Mouse (Mus musculus): ENCODE results near the gene Myo9a. TPM values are rescaled to one million over a fixed set of nuclear protein-coding genes. Genes with fewer than 3 reads are reported as not detected.
A peak's percentile ranks its signal among the peaks of the same experiment; 100 is the strongest.

The Myo9a gene
- total and polyA plus RNA-seq, 3 experiments: 0.82 to 35.7 (median 27.4) TPM

GRCm38 (mm10) chr9:59718237-59718636, 32.5 kb upstream of the Myo9a start:
- Histone ChIP-seq H3K9me3 (replicated peaks) (no peaks in the 10 kb centered on the region), H3K36me3 (replicated peaks) (no peaks in the 10 kb centered on the region), H3K4me1 (ENCODE audit: insufficient read depth, low read depth, low read length) (peaks cover 3% of the 10 kb centered on the region; the same call in 1 of the 2 replicates), H3K27me3 (ENCODE audit: insufficient read depth, low read length) (peaks cover 39% of the 10 kb centered on the region), H3K4me3 (ENCODE audit: low read depth, low read length) (no peak overlapping the region)
- DNase-seq (ENCODE audit: low spot score) (no peak), ATAC-seq (ENCODE audit: extremely low read depth, insufficient number of reproducible peaks, low FRiP score, poor library complexity, severe bottlenecking) (no peak)
- TF ChIP-seq TAL1 (conservative IDR thresholded peaks at IDR 0.05; ENCODE audit: low read depth, low read length): no peak
- no peak for TF ChIP-seq GATA1 (IDR thresholded peaks at IDR 0.05; ENCODE audit: borderline replicate concordance, low read length)
- no peak for TF ChIP-seq POLR2AphosphoS5 (IDR thresholded peaks at IDR 0.05; ENCODE audit: insufficient replicate concordance, low read depth, low read length)
- TF ChIP-seq CTCF (IDR thresholded peaks at IDR 0.05; ENCODE audit: low read depth, low read length): no peak
- no peak for TF ChIP-seq GATA2 (IDR thresholded peaks at IDR 0.05; ENCODE audit: borderline replicate concordance, low read depth, low read length)

- Histone ChIP-seq H3K4me1 (ENCODE audit: insufficient read depth, low read depth, low read length) (peaks cover 10% of the 10 kb centered on the region; the same call in 1 of the 2 replicates), H3K27me3 (ENCODE audit: insufficient read depth, low read length) (peaks cover 29% of the 10 kb centered on the region), H3K4me3 (ENCODE audit: low read depth, low read length) (no peak overlapping the region), H3K36me3 (replicated peaks) (no peaks in the 10 kb centered on the region), H3K9me3 (replicated peaks) (no peaks in the 10 kb centered on the region)
- no peak for TF ChIP-seq GATA1 (IDR thresholded peaks at IDR 0.05; ENCODE audit: borderline replicate concordance, low read length)
- TF ChIP-seq TAL1 (conservative IDR thresholded peaks at IDR 0.05; ENCODE audit: low read depth, low read length): no peak
- TF ChIP-seq CTCF (IDR thresholded peaks at IDR 0.05; ENCODE audit: low read depth, low read length): no peak
- no peak for TF ChIP-seq POLR2AphosphoS5 (IDR thresholded peaks at IDR 0.05; ENCODE audit: insufficient replicate concordance, low read depth, low read length)
- no peak for TF ChIP-seq GATA2 (IDR thresholded peaks at IDR 0.05; ENCODE audit: borderline replicate concordance, low read depth, low read length)
- no peak for DNase-seq (ENCODE audit: low spot score)
- ATAC-seq (ENCODE audit: extremely low read depth, insufficient number of reproducible peaks, low FRiP score, poor library complexity, severe bottlenecking): no peak
Measured at GRCm38 (mm10) chr9:59721144-59721543, 29.6 kb upstream of the Myo9a start.

GRCm38 (mm10) chr9:59723096-59723657, 27.5 kb upstream of the Myo9a start:
- ATAC-seq (ENCODE audit: extremely low read depth, insufficient number of reproducible peaks, low FRiP score, poor library complexity, severe bottlenecking) (no peak), DNase-seq (ENCODE audit: low spot score) (peak; percentile 41)
- TF ChIP-seq CTCF (IDR thresholded peaks at IDR 0.05; ENCODE audit: low read depth, low read length) (peak; percentile 73), POLR2AphosphoS5 (IDR thresholded peaks at IDR 0.05; ENCODE audit: insufficient replicate concordance, low read depth, low read length) (no peak), GATA1 (IDR thresholded peaks at IDR 0.05; ENCODE audit: borderline replicate concordance, low read length) (no peak)
- H3K4me3 ChIP-seq (ENCODE audit: low read depth, low read length): no peak overlapping the region
- no peaks in the 10 kb centered on the region for H3K9me3 ChIP-seq (replicated peaks)
- peaks cover 15% of the 10 kb centered on the region; the same call in 1 of the 2 replicates for H3K4me1 ChIP-seq (ENCODE audit: insufficient read depth, low read depth, low read length)
- H3K27me3 ChIP-seq (ENCODE audit: insufficient read depth, low read length): peaks cover 34% of the 10 kb centered on the region
- no peaks in the 10 kb centered on the region for H3K36me3 ChIP-seq (replicated peaks)

GRCm38 (mm10) chr9:59723791-59724442, 26.8 kb upstream of the Myo9a start:
- H3K27me3 ChIP-seq (ENCODE audit: insufficient read depth, low read length): peaks cover 34% of the 10 kb centered on the region
- H3K4me1 ChIP-seq (ENCODE audit: insufficient read depth, low read depth, low read length): peaks cover 15% of the 10 kb centered on the region; the same call in 1 of the 2 replicates
- DNase-seq (ENCODE audit: low spot score) (no peak), ATAC-seq (ENCODE audit: extremely low read depth, insufficient number of reproducible peaks, low FRiP score, poor library complexity, severe bottlenecking) (no peak)
- H3K4me3 ChIP-seq (ENCODE audit: low read depth, low read length): no peak overlapping the region
- no peaks in the 10 kb centered on the region for H3K9me3 ChIP-seq (replicated peaks)
- H3K36me3 ChIP-seq (replicated peaks): no peaks in the 10 kb centered on the region
- TF ChIP-seq POLR2AphosphoS5 (IDR thresholded peaks at IDR 0.05; ENCODE audit: insufficient replicate concordance, low read depth, low read length): no peak
- TF ChIP-seq TAL1 (conservative IDR thresholded peaks at IDR 0.05; ENCODE audit: low read depth, low read length): no peak
- TF ChIP-seq GATA1 (IDR thresholded peaks at IDR 0.05; ENCODE audit: borderline replicate concordance, low read length): no peak
- TF ChIP-seq CTCF (IDR thresholded peaks at IDR 0.05; ENCODE audit: low read depth, low read length): no peak
- no peak for TF ChIP-seq GATA2 (IDR thresholded peaks at IDR 0.05; ENCODE audit: borderline replicate concordance, low read depth, low read length)

GRCm38 (mm10) chr9:59725515-59725914, 25.2 kb upstream of the Myo9a start:
- ATAC-seq (ENCODE audit: extremely low read depth, insufficient number of reproducible peaks, low FRiP score, poor library complexity, severe bottlenecking): no peak
- Histone ChIP-seq H3K36me3 (replicated peaks) (no peaks in the 10 kb centered on the region), H3K4me1 (ENCODE audit: insufficient read depth, low read depth, low read length) (peaks cover 15% of the 10 kb centered on the region; the same call in 1 of the 2 replicates), H3K27me3 (ENCODE audit: insufficient read depth, low read length) (peaks cover 29% of the 10 kb centered on the region), H3K9me3 (replicated peaks) (no peaks in the 10 kb centered on the region), H3K4me3 (ENCODE audit: low read depth, low read length) (no peak overlapping the region)
- TF ChIP-seq TAL1 (conservative IDR thresholded peaks at IDR 0.05; ENCODE audit: low read depth, low read length) (no peak), POLR2AphosphoS5 (IDR thresholded peaks at IDR 0.05; ENCODE audit: insufficient replicate concordance, low read depth, low read length) (no peak), CTCF (IDR thresholded peaks at IDR 0.05; ENCODE audit: low read depth, low read length) (no peak), GATA1 (IDR thresholded peaks at IDR 0.05; ENCODE audit: borderline replicate concordance, low read length) (no peak), GATA2 (IDR thresholded peaks at IDR 0.05; ENCODE audit: borderline replicate concordance, low read depth, low read length) (no peak)
- no peak for DNase-seq (ENCODE audit: low spot score)

GRCm38 (mm10) chr9:59727569-59728286, 23.0 kb upstream of the Myo9a start:
- no peak for TF ChIP-seq TAL1 (conservative IDR thresholded peaks at IDR 0.05; ENCODE audit: low read depth, low read length)
- no peak for TF ChIP-seq POLR2AphosphoS5 (IDR thresholded peaks at IDR 0.05; ENCODE audit: insufficient replicate concordance, low read depth, low read length)
- TF ChIP-seq CTCF (IDR thresholded peaks at IDR 0.05; ENCODE audit: low read depth, low read length): no peak
- no peak for TF ChIP-seq GATA1 (IDR thresholded peaks at IDR 0.05; ENCODE audit: borderline replicate concordance, low read length)
- no peak for TF ChIP-seq GATA2 (IDR thresholded peaks at IDR 0.05; ENCODE audit: borderline replicate concordance, low read depth, low read length)
- no peaks in the 10 kb centered on the region for H3K9me3 ChIP-seq (replicated peaks)
- peaks cover 16% of the 10 kb centered on the region for H3K27me3 ChIP-seq (ENCODE audit: insufficient read depth, low read length)
- peaks cover 15% of the 10 kb centered on the region; the same call in 1 of the 2 replicates for H3K4me1 ChIP-seq (ENCODE audit: insufficient read depth, low read depth, low read length)
- H3K4me3 ChIP-seq (ENCODE audit: low read depth, low read length): no peak overlapping the region
- ATAC-seq (ENCODE audit: extremely low read depth, insufficient number of reproducible peaks, low FRiP score, poor library complexity, severe bottlenecking) (no peak), DNase-seq (ENCODE audit: low spot score) (no peak)
- H3K36me3 ChIP-seq (replicated peaks): no peaks in the 10 kb centered on the region
